ENCODE assay signal across 33 mouse cellular contexts in the genomic region with DNA sequence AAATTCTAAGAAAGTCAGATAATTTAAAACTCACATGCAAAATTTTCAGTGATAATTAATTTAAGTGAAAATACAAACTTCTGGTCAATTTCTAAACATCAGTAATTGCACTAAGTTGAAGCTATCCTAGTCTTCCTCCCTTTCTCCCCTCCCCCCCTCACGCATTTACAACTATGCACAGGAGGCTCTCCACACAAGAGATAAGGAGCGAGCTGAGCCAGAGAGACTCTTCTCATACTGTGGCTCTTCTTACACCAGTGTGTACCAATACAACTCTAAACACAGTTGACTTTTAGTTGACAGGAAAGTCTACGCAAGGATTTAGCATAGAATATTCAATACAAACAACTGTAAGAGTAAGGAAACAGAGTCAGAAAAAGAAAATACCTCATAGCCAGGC. TPM values are rescaled to one million over a fixed set of nuclear protein-coding genes. Genes with fewer than 3 reads are reported as not detected.
"Had no signal": no experiment of that assay in that cellular context is flagged by ENCODE, and none has a peak within 500 bp of the region (broad histone marks: within the 10 kb centered on the region; RNA-seq: fewer than 3 reads in every experiment).

No protein-coding gene starts in this region.

- H3K36me3 ChIP-seq: heart, embryonic 13.5 days; heart, embryonic 15.5 days; hindbrain, embryonic 10.5 days; hindbrain, embryonic 12.5 days; intestine, embryonic 15.5 days; limb, embryonic 10.5 days; limb, embryonic 12.5 days; liver, embryonic 15.5 days had no signal

- H3K27ac ChIP-seq: gastrocnemius, adult 2 months; heart, embryonic 13.5 days; heart, embryonic 15.5 days; hindbrain, embryonic 10.5 days; hindbrain, embryonic 12.5 days; hindbrain, embryonic 14.5 days; intestine, embryonic 15.5 days; layer of hippocampus, adult 2 months; left cerebral cortex, adult 2 months; limb, embryonic 10.5 days; limb, embryonic 12.5 days; liver, embryonic 15.5 days had no signal

- H3K9me3 ChIP-seq: heart, embryonic 13.5 days; heart, embryonic 15.5 days; hindbrain, embryonic 10.5 days; hindbrain, embryonic 12.5 days; intestine, embryonic 15.5 days; limb, embryonic 10.5 days; limb, embryonic 12.5 days; liver, embryonic 15.5 days had no signal

- H3K27me3 ChIP-seq: heart, embryonic 13.5 days; heart, embryonic 15.5 days; hindbrain, embryonic 12.5 days; intestine, embryonic 15.5 days; limb, embryonic 12.5 days; liver, embryonic 15.5 days had no signal

- H3K4me2 ChIP-seq: heart, embryonic 11.5 days; heart, embryonic 13.5 days; heart, embryonic 15.5 days; hindbrain, embryonic 12.5 days; hindbrain, embryonic 14.5 days; intestine, embryonic 15.5 days; limb, embryonic 12.5 days; liver, embryonic 15.5 days had no signal

- H3K4me3 ChIP-seq: gastrocnemius, adult 2 months; heart, embryonic 13.5 days; heart, embryonic 15.5 days; hindbrain, embryonic 10.5 days; hindbrain, embryonic 12.5 days; intestine, embryonic 15.5 days; layer of hippocampus, adult 2 months; left cerebral cortex, adult 2 months; limb, embryonic 10.5 days; limb, embryonic 12.5 days; liver, embryonic 15.5 days had no signal

- DNase-seq: gastrocnemius, adult 2 months; gastrocnemius, postnatal 10 days; gastrocnemius, postnatal 25 days; heart, adult 18-20 months; heart, postnatal 14 days; heart, postnatal 36 days; kidney, adult 18-20 months; kidney, adult 8-10 months; kidney, postnatal 10 days; kidney, postnatal 25 days; kidney, postnatal 4 days had no signal

- H3K9ac ChIP-seq: heart, embryonic 13.5 days; heart, embryonic 15.5 days; hindbrain, embryonic 12.5 days; hindbrain, embryonic 14.5 days; intestine, embryonic 15.5 days; limb, embryonic 12.5 days; liver, embryonic 15.5 days had no signal

- H3K4me1 ChIP-seq: hindbrain, embryonic 12.5 days; intestine, embryonic 15.5 days; limb, embryonic 10.5 days; liver, embryonic 15.5 days had no signal

- ATAC-seq: hindbrain, embryonic 16.5 days; inflammation-experienced regulatory T-cells, adult 6 months; intestine, embryonic 15.5 days; intestine, postnatal 0 days had no signal

RNA-seq across cellular contexts. Expression of gene Neurod1, which starts 57.2 kb away (rescaled TPM):
- total RNA-seq: gastrocnemius, adult 2 months; gastrocnemius, postnatal 10 days; gastrocnemius, postnatal 25 days; gastrocnemius, postnatal 4 days; granulocyte monocyte progenitor cell, adult 5-6 weeks; heart, adult 18-20 months; heart, adult 8-10 months; heart, postnatal 14 days; heart, postnatal 36 days; liver, adult 2 months had no signal
- polyA plus RNA-seq: heart, embryonic 11.5 days; heart, embryonic 13.5 days; heart, embryonic 15.5 days; heart, postnatal 0 days; inflammation-experienced regulatory T-cells, adult 6 months; kidney, embryonic 14.5 days; kidney, embryonic 16.5 days; limb, embryonic 10.5 days; liver, adult 2 months; liver, embryonic 15.5 days had no signal
